Mouse (Mus musculus) 416B (cell line): Measurements from ENCODE around the gene Chn2.

Experiments
- DNase-seq: peaks from one replicate; pipeline ENCODE4 v3.0.0; 2011; ENCODE audit warnings: low read depth

Chn2 gene

DNA sequence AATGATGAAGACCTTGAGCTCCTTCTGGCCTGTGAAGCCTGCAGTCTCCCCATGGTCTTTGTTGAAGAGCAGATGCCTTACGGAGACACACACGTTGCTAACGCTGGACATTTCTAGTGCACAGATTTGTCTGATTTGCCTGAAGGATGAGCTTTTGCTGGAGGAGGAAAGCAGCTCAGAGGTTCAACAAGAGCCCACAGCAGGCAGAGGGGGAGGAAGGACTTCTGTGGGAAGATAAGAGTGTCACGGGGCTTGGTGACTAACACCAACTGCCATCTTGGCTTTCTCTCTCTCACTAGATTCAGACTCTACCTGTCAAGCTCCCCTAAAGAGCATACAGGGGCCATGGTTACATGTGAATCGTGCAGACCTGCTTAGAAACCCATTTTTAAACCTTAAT, 37.3 kb downstream of the Chn2 start:
- peak; percentile 41 for DNase-seq

DNA sequence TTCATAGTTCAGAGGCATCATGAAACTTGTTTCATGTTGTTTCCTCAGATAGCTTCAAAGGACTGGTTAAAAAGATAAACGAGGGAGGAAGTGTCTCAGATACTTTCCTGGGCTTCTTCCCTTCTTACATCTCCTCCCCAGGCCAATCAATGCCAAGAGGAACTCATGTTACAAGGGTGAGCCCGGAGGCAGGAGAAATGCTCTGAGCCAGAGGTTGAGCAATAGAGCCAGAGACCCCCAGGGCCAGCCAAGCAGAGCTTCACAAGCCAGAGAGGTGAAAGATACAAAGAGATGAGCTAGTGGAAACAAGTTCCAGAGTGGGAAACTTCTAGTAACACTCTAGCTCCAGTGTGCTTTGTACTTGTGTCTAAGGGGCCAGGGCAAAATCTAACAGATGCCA, 38.9 kb downstream of the Chn2 start:
- DNase-seq: no peak

DNA sequence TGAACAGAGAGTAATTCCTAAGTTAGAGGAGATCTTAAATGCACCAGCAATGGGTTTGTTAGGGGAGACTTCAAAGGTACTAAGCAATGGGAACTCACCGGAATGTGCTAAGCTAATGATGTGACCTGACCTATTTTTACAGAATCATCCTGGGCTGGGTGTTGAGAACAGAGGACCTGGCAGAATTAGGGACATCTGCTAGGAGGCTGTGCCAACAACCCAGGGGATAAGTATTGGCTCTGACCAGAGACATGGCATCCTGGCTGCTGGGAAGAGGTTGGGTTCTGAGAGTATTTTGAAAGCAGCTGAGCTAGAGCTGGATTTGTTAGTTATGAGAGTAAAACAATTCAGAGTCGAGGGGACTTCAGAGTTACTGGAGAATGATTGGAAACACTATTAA, 40.5 kb downstream of the Chn2 start:
- no peak for DNase-seq

DNA sequence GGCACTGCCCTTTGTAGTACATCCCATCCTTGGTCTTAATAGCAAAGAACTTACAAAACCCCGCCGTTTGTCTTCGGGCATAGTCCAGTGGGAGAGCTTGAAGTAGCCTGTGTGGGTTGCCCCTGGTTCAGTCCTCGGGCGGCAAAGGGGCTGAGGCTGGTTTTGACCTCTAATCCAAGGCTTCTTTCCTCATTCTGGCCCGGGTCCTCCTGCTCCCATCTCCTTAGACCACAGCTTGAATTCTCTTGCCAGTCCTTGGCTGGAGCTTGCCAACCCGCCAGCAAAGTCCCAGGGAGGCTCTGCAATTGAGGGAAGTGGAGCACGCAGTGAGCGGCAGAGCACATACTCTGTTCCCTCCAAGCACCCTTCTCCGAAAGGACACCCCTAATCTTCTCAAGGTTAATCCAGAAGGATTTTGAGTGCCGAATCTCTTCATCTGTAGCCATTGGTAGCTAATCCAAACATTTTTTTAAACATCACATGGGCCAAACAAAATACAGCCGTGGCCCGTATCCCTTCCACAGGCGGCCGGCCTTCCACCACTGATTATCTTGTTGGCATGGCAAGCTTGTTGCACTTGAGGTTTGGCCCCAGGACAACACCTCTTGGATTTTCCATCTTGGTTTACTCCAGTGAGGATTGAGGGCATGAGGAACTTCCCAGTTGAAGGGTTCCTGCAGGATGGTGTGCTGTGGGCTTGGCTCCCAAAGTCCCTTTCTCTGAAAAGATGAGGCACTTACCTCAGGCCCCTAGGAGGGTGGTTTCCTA, 41.3 kb downstream of the Chn2 start:
- DNase-seq: no peak

DNA sequence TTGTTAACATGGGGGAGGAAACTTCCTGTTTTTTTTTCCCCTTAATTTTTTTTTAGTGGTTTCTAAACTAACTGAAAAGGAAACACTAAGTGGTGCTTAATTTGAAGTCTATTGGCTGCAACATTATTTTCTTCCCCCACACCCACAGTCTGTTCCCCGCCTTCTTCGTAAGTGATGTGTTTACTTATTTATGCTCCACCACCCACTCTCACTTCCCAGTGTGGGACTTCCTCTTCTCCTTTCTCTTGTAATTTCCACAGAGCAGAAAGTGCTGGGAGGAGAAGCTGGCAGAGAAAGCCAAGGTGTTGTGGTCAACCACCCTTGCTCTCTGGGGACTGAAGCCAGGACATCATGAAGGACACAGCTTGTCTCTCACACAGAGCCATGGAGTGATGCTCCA, 43.2 kb downstream of the Chn2 start:
- DNase-seq: peak; percentile 36

DNA sequence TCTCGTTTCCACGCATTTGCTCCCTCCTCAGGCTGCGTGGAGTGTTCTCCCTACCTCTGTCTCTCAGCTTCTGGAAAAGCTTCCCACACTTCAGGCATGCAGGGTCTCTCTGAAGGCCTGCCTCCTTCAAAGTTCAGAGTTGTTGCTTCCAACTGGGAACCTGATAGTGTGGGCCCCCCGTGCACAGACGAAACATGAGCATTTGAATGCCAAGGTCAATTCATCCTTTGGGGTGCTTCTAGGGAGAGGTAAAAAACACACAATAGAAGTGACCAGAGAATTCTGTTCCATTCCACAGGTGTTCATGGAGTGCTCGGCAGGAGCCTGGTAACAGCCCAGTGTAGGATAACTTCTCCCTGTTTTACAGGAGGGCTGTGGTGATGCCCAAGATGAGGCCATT, 44.7 kb downstream of the Chn2 start:
- DNase-seq: no peak

DNA sequence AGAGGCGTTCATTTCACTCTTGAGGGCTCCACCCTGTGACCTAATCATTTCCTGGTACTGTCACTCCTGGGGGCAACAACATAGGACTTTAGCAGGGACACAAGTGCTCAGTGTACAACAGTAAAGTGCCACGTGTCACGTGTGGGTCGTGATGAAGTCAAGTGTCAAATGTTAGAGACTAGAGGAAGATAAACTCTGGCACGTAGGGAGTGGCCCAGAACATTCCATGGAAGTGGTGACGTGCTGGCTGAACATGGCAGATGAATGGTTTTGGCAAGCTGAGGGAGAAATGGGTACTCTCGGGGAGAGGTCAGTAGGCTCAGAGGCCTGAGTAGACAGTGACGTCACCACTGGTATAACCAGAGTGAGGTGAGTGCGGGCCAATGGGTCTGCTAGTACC, 45.7 kb downstream of the Chn2 start:
- no peak for DNase-seq

DNA sequence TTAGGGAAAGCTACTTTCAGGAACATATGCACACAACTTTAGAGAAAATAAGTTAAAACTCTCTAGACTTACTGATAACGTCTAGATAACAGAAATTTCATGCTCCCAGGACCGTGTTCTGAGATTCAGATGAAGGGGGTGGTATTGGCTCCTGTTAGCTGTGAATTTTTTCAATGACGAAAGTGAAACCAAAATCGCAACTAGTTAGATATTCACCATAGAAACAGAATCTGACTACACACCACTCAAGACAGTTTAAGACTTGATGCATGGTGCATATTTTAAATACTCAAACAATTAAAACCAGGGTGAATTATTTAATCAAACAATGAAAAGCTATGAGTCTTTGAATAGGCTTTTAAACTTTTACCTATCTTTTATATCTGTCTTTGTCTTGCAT, 48.8 kb downstream of the Chn2 start:
- peak; percentile 21 for DNase-seq

DNA sequence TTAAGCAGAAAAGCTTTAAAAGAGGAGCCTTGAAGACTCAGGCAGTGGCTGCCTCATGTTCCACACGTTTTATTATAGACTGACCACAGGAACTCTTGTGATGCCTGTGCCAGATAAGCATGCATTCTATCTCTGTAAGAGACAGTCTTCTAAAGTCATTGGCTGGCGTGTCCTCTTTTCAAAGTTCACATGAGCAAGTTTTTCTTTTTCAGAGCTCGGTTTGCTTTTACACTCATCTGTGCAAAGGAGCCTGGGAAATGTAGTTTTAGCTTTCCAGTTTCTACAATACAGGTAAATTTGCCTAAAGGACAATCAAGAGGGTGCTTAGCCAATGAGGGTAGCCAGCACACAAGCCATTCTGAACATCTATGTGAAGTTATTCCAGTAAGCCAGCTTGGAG, 51.5 kb downstream of the Chn2 start:
- peak; percentile 71 for DNase-seq

DNA sequence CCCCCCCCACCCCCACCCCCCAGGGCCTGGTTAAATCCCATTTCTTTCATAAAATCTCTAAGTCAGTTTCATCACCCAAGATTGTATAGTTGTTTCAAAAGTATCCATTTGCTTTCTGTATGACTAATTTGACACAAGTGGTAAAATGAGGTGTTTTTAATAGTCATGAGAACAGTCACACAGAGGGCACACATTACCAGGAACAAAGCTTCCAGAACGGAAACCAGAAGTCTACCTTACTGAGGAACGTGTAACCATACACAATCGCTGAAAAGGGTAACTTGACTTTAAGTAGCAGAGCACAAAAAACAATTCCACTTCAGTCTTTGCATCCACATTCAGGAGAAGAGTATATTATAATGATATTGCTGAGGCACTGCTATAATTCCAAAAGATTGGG, 53.6 kb downstream of the Chn2 start:
- no peak for DNase-seq

DNA sequence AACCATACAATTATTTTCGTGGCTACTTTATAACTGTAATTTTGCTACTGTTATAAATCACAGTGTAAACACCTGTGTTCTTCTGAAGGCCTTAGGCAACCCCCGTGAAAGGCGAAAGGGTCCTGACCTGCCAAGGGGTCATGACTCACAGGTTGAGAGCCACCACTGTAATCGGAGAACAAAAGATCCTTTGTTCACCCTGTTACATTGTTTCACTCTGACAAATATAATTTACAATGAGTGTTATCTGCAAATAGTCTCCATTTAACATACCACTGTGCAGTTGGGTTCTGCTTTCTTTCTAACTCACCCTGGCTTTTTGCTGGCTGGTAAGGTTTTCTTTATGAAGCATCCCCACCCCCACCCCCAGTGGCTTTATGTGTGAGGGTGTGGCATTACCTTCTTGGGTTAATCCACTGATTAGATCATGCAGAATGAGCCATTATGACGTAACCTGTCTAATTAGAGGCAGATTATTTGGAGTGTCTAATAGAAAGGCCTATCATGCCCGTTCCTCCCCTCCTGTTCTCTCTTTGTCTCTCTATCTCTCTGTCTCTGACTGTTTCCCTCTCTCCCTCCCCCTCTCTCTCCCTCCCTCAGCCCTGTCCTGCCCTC, 56.9 kb downstream of the Chn2 start:
- no peak for DNase-seq

DNA sequence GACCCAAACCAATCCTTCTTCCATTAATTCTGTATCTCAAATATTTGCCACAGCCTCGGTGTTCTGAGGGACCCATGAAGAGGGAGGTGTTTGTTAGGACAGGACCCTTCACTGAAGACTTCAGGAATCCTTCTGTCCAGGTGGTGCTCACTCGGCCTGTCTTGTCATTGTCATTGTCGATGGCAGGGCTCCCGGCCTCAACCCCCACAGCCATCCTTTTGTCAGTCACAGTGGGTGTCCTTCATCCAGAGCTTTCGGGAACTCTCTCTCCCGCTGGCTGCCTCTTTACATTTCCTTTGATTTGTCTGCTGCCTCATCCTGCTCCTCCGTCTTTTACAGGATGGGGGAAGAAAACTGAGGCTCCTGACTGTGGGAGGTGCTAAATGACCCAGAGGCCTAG, 57.5 kb downstream of the Chn2 start:
- DNase-seq: no peak

DNA sequence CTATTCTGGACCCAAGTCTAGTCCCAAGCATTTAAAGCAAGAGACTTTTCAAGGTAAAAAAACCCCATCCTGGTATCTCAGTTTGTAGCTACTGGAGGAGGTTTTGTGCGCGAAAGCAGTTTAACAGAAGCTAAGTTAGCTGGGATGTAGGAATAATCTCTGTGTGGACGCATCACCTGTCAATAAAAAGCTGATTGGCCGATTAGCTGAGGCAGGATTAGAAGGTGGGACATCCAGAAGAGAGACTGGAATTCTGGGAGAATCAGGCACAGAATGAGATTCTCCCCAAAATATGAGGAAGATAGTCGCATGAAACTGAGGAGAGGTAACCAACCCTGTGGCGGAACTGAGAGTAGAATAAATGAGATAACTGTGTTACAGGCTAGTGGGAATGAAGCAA, 59.0 kb downstream of the Chn2 start:
- no peak for DNase-seq

DNA sequence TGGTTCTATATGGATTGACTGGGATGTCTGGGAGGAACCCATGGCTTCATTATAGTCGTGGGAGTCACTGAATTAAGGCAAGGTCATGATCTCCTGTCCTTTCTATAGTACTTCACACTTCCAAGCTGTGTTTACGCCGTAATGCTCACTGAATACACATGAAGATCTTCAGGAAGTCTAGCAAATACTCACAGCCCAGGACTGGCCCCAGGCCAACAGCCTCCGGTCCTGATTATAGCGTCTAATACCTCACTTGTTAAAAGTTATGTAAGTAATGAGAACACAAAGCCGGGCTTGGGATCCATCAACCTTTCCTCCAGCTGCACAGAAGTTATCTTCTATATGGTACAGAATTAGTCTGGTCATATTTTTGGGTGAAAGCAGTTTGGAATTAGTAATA, 60.3 kb downstream of the Chn2 start:
- DNase-seq: no peak

DNA sequence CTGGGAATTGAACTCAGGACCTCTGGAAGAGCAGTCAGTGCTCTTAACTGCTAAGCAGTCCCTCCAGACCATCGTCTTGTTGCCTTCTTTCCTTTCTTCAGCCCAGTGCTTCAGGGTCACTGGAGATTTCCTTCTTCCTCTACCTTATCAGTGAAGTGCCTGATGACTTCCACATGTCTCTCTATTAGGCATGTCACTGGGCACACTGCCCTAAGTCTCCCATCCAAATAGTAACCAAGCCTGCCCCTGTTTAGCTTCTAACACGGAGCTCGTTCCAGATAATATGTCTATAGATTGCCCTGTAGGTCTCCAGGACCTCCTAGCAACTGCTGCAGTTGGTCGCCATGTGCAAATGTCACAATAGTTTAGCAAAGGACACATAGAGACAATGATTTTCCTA, 62.9 kb downstream of the Chn2 start:
- DNase-seq: no peak

DNA sequence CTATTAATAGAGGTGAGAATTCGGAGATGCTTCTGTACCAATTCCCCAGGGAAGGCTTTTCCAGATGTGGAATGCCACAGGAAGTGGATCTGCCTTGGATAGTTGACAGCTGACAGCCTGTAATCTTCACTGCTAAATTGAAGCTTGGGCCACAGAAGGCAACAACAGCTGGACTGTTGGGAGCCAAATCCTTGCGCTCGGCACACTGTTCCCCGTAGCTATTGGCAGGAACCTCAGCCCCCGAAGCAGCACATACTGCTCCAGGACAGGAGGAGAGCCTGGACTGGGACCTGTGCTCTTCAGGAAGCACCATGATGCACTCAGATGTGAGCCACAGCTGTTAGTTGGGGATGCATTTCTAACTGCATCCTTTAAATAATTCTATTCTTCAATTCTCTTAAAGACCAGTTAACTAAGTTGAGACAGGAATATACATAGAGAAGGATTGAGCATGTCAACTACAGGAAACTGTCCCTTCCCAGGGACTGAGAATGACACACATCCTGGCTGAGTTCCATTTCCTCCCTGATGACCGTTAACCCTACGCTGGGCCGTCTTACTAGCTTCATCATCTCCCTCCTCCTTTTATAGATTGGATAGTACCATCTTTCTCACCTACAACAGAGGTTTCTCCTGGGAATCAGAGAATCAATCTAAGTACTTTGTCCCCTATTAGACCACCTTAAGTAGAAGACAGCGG, 64.1 kb downstream of the Chn2 start:
- DNase-seq: peak; percentile 37

DNA sequence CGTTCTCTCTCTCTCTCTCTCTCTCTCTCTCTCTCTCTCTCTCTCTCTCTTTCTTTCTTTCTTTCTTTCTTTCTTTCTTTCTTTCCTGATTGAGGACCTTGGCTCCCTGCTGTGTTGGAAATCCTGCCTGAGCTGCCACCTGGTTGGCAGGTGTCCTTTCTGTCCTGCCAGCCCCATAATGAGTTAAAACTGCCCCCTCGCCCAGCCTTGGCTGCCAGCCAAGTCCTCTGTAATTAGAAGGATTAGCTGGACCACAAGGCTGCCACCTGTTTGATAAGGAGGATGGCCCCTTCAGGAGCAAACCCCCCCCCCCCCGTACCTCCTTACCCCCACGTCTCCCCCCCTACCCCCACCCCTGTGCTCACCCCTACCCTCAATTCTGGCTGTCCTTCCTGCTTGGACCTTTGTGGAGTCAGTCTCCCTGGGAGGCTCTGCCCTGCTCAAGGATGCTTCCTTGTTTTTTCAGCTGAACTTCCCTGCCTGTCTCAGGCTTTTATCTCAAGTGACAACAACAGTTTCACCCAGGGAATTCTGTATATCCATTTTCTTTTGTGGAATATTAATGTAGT, 72.1 kb downstream of the Chn2 start:
- no peak for DNase-seq

DNA sequence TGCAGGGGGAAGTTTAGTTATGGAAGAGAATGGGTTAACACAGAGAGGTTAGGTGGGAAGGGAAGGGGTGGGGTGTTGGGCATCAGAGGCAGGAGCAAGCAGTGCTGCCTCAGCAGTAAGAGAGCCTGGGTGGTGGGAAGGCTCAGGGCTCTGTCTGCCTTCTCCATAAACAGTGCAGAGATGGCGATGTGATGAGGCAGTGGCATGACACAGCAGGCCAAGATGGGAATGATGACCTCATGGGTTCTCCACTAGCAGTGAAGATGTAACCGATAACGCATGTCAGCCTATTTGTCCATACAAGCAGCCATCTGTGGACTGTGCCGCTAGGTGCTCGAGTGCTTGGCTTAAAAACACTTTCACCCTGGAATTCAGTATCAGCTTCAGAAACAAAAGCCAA, 74.0 kb downstream of the Chn2 start:
- DNase-seq: no peak

DNA sequence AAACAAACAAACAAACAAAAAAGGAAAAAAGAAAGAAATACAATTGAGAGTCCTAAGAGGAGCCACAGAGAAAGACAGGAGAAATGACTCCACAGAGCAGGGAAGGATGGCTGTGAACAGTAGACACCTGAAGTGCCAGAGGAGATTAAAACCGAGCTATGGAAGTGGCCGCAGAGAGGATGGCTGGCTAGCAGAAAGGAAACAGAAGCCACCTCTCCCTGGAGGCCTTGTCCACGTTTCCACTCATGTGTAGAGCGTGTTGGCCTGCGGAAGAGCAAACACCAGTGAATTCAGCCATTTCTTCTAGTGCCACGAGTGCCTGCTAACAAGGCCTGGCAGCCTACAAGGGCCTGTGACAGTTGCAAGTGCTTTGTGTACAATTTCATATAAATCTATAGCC, 75.1 kb downstream of the Chn2 start:
- no peak for DNase-seq

DNA sequence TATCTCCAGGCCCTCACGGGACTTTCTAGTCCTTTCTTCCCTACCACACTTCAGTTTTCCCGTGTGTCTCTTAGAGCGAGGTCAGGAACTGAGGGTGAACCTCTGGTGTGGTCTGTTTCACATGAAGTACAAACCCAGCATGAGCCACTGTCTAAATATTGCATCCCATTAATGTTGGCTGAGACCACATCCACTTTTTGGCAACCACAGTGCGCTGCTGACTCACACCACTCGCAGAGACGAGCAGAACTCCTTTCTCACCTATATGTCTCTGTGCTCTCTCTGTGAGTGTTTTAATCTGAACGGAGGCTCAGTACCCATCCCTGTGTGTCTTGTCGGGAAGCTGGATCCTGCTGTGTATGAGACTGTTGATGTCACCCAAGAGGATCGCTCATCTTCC, 76.9 kb downstream of the Chn2 start:
- peak; percentile 70 for DNase-seq

DNA sequence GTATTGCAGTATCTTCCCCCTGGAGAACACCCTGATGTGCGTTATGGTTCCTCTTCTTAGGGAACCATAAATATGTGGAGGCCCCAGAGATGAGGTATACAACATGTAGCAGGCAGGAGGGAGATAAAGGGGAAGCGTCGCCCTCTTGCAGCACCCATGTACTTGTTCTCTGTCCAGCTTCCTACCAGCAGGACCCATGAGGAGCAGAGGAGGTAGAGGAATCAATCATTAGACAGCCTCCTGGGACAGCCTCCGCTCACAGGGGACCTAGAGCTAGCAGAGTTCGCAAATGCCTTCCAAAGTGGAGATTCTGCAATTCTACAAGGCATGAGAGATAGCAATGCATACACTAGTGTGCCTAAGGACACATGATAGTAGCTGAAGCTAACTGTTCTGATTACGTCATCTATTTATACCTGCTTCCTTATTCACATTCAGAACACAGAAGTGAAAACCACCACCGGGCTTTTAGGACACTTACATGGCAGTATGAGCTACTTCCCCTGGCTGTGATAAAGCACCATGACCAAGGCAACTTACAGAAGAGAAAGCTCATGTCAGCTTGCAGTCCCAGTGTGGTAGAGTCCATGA, 77.7 kb downstream of the Chn2 start:
- DNase-seq: peak; percentile 54

DNA sequence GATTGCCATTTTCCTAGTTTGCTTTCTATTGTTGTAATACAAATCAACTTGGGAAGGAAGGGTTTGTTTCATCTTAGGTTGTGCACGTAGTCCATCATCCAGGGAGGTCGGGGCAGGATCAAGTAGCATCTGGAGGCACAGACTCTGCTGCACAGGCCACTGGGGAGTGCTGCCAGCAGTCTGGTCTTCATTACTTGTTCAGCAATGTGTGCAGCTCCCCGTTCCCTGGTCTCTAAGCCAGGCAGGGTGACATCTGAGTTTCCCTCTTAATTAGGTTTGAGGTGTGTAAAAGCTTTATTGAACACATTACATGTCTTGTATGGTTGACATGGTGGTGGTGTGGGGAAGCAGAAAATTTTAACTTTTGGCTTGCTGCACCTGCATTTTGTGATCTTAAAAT, 79.0 kb downstream of the Chn2 start:
- no peak for DNase-seq

DNA sequence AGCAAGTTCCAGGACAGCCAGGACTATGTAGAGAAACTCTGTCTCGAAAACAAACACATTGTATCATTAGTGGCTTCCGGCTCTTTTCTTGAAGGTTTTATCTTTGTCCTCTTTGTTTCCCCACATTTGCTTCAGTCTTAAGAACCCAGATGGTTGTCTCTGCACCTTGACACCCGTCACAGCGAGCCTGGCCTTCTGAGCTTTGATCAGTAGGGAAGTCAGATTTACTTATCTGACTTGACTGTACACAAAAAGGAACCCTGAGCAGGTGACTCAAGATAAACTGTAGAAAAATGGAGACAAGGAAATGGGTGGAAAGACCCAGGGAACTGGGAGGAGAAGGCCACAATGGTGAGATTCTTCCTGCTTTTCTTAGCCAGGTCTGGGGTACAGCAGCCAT, 79.5 kb downstream of the Chn2 start:
- no peak for DNase-seq
